Mouse (Mus musculus): ENCODE data around the gene Ccr1. TPM values are rescaled to one million over a fixed set of nuclear protein-coding genes. Genes with fewer than 3 reads are reported as not detected.

The Ccr1 gene
- polyA plus RNA-seq, 1 experiment from 2014 or later, result 0.47 TPM

DNA sequence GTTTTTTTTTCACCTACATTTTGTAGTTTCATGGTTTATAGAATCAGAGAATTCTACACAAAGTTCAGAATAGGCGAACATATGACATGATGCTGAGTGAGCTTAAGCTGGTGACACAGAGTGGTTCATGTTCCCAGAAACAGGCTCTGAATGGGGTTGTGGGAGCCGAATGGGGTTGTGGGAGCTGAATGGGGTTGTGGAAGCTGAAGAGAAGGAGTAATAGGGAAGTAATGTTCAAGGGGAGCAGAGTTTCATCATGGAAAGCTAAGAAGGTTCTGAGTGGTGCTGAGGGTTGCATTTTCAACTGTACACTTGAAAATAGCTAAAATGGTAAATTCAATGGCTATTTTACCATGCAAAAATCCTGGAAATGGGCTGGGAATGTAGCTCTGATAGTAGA lies 19.1 kb downstream of the Ccr1 start:
- no peaks in the 10 kb centered on the region for H3K27me3 ChIP-seq
- no peaks in the 10 kb centered on the region for H3K9me3 ChIP-seq
- no peaks in the 10 kb centered on the region for H3K4me1 ChIP-seq
- H3K27ac ChIP-seq (replicated peaks), result no peak overlapping the region
- no peak overlapping the region for H3K9ac ChIP-seq (replicated peaks)
- no peaks in the 10 kb centered on the region for H3K36me3 ChIP-seq
- WGBS, result 86% methylated on average over 2 of the region's 2 CpGs
- no peak overlapping the region for H3K4me2 ChIP-seq (replicated peaks)
- no peak for ATAC-seq (replicated peaks)
- no peak overlapping the region for H3K4me3 ChIP-seq

DNA sequence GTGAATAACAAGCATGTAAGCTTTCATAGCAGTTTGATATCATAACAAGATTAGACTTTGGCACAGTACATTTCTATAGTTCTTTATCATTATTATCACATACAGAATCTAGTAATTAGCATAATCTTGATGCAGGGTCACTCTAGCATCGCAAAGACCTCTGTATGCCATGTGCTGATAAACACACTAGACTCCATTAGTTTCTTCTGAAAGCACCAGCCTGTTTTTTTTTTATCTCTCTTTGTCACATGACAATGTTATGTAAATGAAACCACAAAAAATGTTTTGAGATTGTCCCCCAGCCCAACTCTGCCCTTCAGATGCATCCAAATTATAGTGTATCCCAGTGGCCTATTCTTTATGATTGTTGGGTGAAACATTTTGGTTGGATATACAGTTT lies 20.7 kb downstream of the Ccr1 start:
- WGBS, result 76% methylated on average over 1 of the region's 1 CpGs
- no peak for ATAC-seq (replicated peaks)
- Histone ChIP-seq H3K9me3 (no peaks in the 10 kb centered on the region), H3K9ac (replicated peaks) (no peak overlapping the region), H3K36me3 (no peaks in the 10 kb centered on the region), H3K4me2 (replicated peaks) (no peak overlapping the region), H3K4me1 (no peaks in the 10 kb centered on the region), H3K27ac (replicated peaks) (no peak overlapping the region), H3K4me3 (no peak overlapping the region), H3K27me3 (no peaks in the 10 kb centered on the region)

DNA sequence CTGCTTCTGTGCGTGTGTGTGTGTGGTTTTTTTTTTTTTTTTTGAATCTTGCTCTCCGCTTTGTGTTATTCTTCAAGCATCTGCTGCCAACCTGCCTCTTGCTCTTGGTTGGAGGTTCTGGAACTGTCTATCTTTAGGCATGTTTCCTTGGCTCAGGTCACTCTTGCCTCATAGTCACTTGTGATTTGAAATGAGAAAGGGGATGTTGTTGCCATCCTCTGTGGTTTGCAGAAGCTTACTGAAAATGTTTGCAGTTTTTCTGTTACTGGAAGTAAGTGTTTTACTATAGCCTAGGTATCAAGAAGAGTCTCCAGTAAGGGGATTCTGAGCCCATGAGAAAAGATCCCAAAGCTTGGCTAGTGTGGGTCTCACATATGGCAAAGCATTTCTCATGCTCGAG lies 26.5 kb downstream of the Ccr1 start:
- Histone ChIP-seq H3K36me3 (no peaks in the 10 kb centered on the region), H3K4me2 (replicated peaks) (no peak overlapping the region), H3K27me3 (no peaks in the 10 kb centered on the region), H3K9ac (replicated peaks) (no peak overlapping the region), H3K4me3 (no peak overlapping the region), H3K4me1 (no peaks in the 10 kb centered on the region), H3K27ac (replicated peaks) (no peak overlapping the region), H3K9me3 (no peaks in the 10 kb centered on the region)
- no peak for ATAC-seq (replicated peaks)
- WGBS, result 88% methylated on average over 3 of the region's 3 CpGs

DNA sequence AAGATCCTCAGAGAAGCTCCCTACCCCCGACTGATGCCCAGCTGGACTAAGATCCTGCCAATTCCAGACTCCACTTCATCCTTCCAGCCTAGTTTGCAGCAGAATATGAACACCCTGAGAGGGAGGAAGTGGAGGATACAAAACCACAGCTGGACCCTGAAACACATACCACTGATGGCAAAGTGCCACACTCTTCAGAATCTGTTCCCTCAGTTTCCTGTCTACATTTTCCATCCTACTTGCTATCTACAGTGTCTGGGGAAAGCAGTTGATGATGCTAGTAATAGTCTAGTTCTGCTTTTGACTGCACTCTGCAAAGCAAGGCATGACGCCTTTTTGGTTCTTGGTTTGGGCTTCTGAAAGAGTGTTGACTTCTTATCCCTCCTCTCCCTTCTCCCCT lies 27.2 kb downstream of the Ccr1 start:
- H3K4me1 ChIP-seq, result no peaks in the 10 kb centered on the region
- no peaks in the 10 kb centered on the region for H3K27me3 ChIP-seq
- H3K9ac ChIP-seq (replicated peaks), result no peak overlapping the region
- no peak overlapping the region for H3K27ac ChIP-seq (replicated peaks)
- H3K36me3 ChIP-seq, result no peaks in the 10 kb centered on the region
- H3K4me2 ChIP-seq (replicated peaks), result no peak overlapping the region
- WGBS, result 88% methylated on average over 2 of the region's 2 CpGs
- no peak overlapping the region for H3K4me3 ChIP-seq
- H3K9me3 ChIP-seq, result no peaks in the 10 kb centered on the region
- ATAC-seq (replicated peaks), result no peak

DNA sequence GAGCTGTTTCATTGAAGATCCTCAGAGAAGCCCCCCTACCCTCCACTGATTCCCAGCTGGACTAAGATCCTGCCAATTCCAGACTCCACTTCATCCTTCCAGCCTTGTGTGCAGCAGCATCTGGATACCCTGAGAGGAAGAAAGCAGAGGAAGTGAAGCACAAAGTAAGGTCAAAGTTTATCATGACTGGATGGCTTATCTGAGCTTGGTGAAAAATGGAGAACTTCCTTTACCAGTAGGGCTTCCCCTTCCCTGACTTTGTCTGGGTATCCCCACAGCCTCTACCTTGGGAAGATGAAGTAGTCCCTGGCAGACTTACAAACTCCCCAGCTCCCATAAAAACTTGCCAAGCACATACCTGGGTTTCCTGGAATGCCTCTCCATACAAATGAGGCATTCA lies 27.9 kb downstream of the Ccr1 start:
- no peak for ATAC-seq (replicated peaks)
- H3K4me3 ChIP-seq, result no peak overlapping the region
- H3K9me3 ChIP-seq, result no peaks in the 10 kb centered on the region
- H3K4me1 ChIP-seq, result no peaks in the 10 kb centered on the region
- H3K9ac ChIP-seq (replicated peaks), result no peak overlapping the region
- no peaks in the 10 kb centered on the region for H3K27me3 ChIP-seq
- no peak overlapping the region for H3K27ac ChIP-seq (replicated peaks)
- no peaks in the 10 kb centered on the region for H3K36me3 ChIP-seq
- no peak overlapping the region for H3K4me2 ChIP-seq (replicated peaks)

DNA sequence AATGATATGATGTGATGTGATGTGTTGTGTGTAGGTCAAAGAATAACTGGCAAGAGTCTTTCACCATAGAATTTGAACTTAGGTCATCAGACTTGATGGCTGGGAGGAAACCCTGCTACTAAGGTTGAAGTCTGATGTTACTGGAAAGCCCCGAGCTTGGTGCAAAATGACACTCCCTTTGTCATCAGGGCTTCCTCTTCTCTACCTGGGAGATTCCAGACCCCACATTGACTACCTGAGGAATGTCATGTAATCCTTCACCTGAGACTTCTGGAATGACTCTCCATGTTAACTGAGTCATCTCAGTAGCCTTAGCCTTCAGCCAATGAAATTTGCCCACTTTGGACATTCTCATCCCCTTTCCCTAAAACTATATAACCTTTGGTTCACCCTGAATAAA lies 28.3 kb downstream of the Ccr1 start:
- Histone ChIP-seq H3K27ac (replicated peaks) (no peak overlapping the region), H3K9ac (replicated peaks) (no peak overlapping the region), H3K4me1 (no peaks in the 10 kb centered on the region), H3K4me3 (no peak overlapping the region), H3K4me2 (replicated peaks) (no peak overlapping the region), H3K9me3 (no peaks in the 10 kb centered on the region), H3K36me3 (no peaks in the 10 kb centered on the region), H3K27me3 (no peaks in the 10 kb centered on the region)
- ATAC-seq (replicated peaks), result no peak
- 83% methylated on average over 1 of the region's 1 CpGs for WGBS

DNA sequence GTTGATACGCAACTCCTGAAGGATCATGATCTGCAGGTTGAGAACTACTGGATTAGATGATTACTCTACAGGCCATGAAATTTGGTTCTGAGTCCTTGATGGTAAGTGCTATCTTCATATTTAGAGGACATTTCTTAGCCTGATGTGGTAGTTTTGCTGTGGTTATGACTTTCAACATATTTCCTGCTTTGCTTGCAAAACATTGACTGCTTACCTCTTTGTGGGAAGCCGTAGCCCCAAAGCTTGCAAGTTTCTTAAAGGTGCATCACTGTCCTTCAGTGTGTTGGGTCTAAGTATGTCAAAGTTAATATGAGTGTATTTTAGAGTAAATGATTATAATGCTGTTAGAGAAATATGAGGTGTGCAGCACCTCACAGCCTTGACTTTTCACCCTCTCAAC lies 30.5 kb downstream of the Ccr1 start:
- Histone ChIP-seq H3K4me3 (no peak overlapping the region), H3K36me3 (no peaks in the 10 kb centered on the region), H3K4me1 (no peaks in the 10 kb centered on the region), H3K4me2 (replicated peaks) (no peak overlapping the region), H3K9ac (replicated peaks) (no peak overlapping the region), H3K9me3 (no peaks in the 10 kb centered on the region), H3K27ac (replicated peaks) (no peak overlapping the region), H3K27me3 (no peaks in the 10 kb centered on the region)
- ATAC-seq (replicated peaks), result no peak
- 91% methylated on average over 2 of the region's 2 CpGs for WGBS

DNA sequence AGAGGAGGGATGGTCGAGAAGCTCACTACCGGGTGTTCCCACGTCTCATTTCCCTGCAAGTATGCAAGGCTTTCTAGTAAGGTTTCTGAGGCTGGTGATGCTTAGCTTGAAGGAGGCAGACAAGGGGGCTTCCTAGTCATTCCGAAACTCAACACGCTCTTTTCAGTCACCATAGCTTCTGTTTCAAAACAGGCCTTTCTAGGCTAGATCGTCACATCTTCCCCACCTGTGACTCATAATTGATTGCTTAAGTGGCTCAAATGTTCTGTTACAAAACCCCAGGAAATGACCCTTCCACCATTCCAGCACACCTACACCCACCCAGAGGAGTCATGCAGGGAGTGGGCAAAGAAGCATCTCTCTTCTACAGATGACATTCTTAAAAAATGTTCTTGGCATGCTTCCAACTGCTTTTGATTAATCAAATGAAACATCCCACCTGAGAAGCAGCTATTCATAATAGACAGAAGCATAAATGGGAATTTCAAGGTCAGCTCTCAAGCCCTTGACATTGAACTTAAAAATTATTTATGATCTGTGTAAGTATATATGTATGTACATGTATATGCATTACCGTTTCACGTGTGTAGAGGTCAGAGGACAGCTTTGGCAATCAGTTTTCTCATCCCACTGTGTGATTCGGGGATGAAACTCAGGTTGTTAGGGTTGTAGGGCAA lies 31.8 kb downstream of the Ccr1 start:
- Histone ChIP-seq H3K27ac (replicated peaks) (no peak overlapping the region), H3K4me2 (replicated peaks) (no peak overlapping the region), H3K4me1 (no peaks in the 10 kb centered on the region), H3K4me3 (no peak overlapping the region), H3K9ac (replicated peaks) (no peak overlapping the region), H3K36me3 (no peaks in the 10 kb centered on the region), H3K9me3 (no peaks in the 10 kb centered on the region), H3K27me3 (no peaks in the 10 kb centered on the region)
- WGBS, result 89% methylated on average over 9 of the region's 9 CpGs
- no peak for ATAC-seq (replicated peaks)

DNA sequence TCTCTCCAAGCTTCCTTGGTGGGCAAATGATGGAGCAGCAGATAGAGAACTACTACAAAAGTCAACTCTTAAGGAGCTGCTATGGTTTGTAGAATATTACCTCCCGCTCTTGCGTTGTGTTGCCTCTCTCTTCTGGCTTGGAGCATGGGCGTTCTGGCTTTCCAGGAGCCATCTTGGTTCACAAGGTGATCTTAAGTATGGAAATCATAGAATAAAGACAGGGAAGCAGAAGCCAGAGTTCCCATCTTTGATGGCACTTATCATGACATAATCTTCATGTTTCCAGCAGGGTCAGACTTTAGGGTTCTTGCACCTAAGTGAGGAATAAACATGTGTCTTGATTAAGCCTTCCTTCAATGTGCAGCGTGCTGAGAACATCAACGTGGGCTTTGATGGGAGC lies 32.7 kb downstream of the Ccr1 start:
- Histone ChIP-seq H3K9ac (replicated peaks) (no peak overlapping the region), H3K4me3 (no peak overlapping the region), H3K27me3 (no peaks in the 10 kb centered on the region), H3K9me3 (no peaks in the 10 kb centered on the region), H3K4me1 (no peaks in the 10 kb centered on the region), H3K36me3 (no peaks in the 10 kb centered on the region), H3K27ac (replicated peaks) (no peak overlapping the region), H3K4me2 (replicated peaks) (no peak overlapping the region)
- ATAC-seq (replicated peaks), result no peak
- WGBS, result 92% methylated on average over 5 of the region's 5 CpGs

DNA sequence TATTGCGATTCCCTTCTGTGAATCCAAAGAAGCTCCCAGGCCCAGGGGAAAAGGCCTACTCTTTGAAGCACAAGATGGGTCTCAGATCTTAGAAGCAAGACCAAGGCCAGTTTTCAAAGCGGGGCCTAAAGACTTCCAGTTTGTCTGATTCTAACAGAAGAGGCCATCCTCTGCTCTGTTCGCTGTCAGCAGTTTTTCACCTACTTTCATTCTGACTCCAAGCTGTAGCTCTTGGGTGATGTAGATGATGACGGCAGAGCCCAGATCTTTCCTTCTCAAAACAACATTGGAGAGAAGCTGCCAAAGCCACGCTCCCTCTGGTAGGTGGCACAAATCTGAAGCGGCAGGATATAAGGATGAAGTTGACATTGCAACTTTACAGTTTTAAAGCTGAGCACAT lies 33.1 kb downstream of the Ccr1 start:
- Histone ChIP-seq H3K27ac (replicated peaks) (no peak overlapping the region), H3K9ac (replicated peaks) (no peak overlapping the region), H3K27me3 (no peaks in the 10 kb centered on the region), H3K4me2 (replicated peaks) (no peak overlapping the region), H3K4me1 (no peaks in the 10 kb centered on the region), H3K4me3 (no peak overlapping the region), H3K36me3 (no peaks in the 10 kb centered on the region), H3K9me3 (no peaks in the 10 kb centered on the region)
- no peak for ATAC-seq (replicated peaks)
- WGBS, result 90% methylated on average over 6 of the region's 6 CpGs

DNA sequence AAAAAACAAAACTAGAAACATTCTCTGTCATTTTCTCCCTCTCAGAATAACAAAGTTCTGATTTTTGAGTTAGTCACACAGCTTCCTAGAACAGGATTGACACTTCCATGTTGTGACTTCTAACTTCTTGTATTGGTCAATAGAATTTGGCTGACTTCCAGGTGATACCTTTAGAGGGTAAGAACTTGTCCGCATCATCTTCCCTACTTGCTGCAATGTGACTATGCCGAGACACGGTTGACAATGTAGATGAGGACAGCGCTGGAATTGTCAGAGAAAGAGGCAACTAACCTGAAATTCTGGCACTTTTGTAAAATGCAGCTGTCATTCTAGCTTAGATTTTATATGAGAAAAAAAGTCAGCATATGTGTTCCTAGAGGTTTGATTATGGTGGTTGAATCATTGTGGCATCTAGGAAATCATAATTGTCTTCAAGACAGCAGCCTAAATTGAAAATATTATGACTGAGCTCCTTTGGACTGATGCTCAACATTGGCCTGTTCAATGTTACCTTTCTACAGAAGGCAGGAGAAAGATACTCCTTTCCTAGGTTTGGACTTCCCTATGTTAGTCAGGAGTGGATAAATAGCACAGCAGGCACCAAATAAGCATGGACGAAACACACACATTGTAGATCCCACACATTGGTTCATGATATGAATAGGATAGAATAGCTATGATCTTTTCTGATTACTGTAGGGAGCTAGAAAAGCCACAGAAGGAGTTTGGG lies 34.6 kb downstream of the Ccr1 start:
- Histone ChIP-seq H3K4me2 (replicated peaks) (no peak overlapping the region), H3K9ac (replicated peaks) (no peak overlapping the region), H3K27ac (replicated peaks) (no peak overlapping the region), H3K4me1 (no peaks in the 10 kb centered on the region), H3K9me3 (no peaks in the 10 kb centered on the region), H3K4me3 (no peak overlapping the region), H3K36me3 (no peaks in the 10 kb centered on the region), H3K27me3 (no peaks in the 10 kb centered on the region)
- 93% methylated on average over 5 of the region's 5 CpGs for WGBS
- ATAC-seq (replicated peaks), result no peak

DNA sequence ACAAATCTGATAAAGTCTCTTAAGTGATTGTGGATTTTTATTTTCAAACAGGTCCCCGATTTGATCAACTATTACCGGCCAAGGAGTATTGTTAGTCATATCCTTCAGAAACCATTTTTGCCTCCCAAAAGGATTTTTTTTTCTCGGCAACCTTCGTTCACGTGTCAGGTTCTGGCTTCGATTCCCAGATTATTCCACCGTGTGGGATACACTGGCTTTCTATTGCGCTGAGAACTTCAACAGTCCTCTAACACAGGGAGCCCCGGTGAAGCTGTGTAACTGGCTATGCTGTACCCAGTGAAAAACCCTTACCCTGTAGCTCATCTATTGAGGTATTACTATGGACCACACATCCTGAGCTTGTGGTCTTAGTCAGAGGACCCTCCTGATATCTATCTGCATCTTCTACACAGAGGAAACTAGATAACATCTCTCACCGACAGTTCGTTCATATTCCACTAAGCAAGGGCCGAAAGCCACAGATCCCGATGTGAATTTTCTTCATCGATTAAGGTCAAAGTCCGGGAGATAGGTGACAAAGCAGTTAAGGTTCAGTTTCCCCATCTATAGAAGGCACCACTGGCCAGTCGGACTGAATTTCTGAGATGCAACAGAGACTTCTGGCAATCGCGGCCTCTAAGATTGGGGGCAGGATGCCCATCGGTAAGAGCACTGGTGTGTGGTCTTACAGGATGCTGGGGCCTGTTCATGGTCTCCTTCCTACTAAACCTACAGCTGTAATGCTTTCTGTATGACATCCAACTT lies 35.4 kb downstream of the Ccr1 start:
- Histone ChIP-seq H3K4me2 (replicated peaks) (no peak overlapping the region), H3K36me3 (no peaks in the 10 kb centered on the region), H3K9ac (replicated peaks) (no peak overlapping the region), H3K27me3 (no peaks in the 10 kb centered on the region), H3K4me3 (no peak overlapping the region), H3K4me1 (no peaks in the 10 kb centered on the region), H3K9me3 (no peaks in the 10 kb centered on the region), H3K27ac (replicated peaks) (no peak overlapping the region)
- WGBS, result 95% methylated on average over 19 of the region's 19 CpGs
- ATAC-seq (replicated peaks), result no peak
